Mouse (Mus musculus) E14TG2a.4 (cell line): ENCODE measurements around the gene Sapcd2.

ENCODE experiments used
- CTCF ChIP-seq: conservative IDR thresholded peaks from 2 replicates; pipeline ENCODE4 v1.5.1; 2014; ENCODE audit warnings: low read length
- NANOG ChIP-seq: IDR thresholded peaks from 2 replicates; pipeline ENCODE4 v1.6.1; 2014; ENCODE audit warnings: borderline replicate concordance, low read length, mixed read lengths
- POU5F1 ChIP-seq: IDR thresholded peaks from 2 replicates; pipeline ENCODE4 v1.6.1; 2014; ENCODE audit warnings: low read length, borderline replicate concordance

GRCm38 (mm10) chr2:25359848-25360247, 12.3 kb upstream of the Sapcd2 start:
- no peak for TF ChIP-seq CTCF
- no peak for TF ChIP-seq NANOG
- TF ChIP-seq POU5F1 = no peak
